In genomic region chr11:54354595-54355563, GRCm38 (mm10) we compare ENCODE assay signal across 9 mouse cellular contexts. TPM values are rescaled to one million over a fixed set of nuclear protein-coding genes. Genes with fewer than 3 reads are reported as not detected.
DNase-seq lines count a peak whose midpoint lies in the region; ATAC-seq and TF ChIP-seq lines count a peak whose summit lies in the region.
"Had no signal": no experiment of that assay in that cellular context is flagged by ENCODE, and none has a peak within 500 bp of the region (broad histone marks: within the 10 kb centered on the region; RNA-seq: fewer than 3 reads in every experiment).

No protein-coding gene starts in this region.

- peak; percentile 82 for DNase-seq in Muller cell, postnatal 12 days (ENCODE audit: inconsistent ontology term)
- DNase-seq in cerebellum, postnatal 25 days, result peak; percentile 61 to 75
- DNase-seq in hindbrain, embryonic 14.5 days (ENCODE audit: low spot score), result peak; percentile 69
- peak in 1 of 3 experiments; percentile 7 for DNase-seq in liver, embryonic 14.5 days (ENCODE audit: low read depth in 3 of 3, low spot score in 3 of 3)
- peak; percentile 58 for DNase-seq in retina, adult 2 months (ENCODE audit: low read depth, low spot score)
- DNase-seq in urinary bladder, postnatal 25 days (ENCODE audit: low spot score), result no peak

- H3K27me3 ChIP-seq in intestine, postnatal 0 days (replicated peaks; ENCODE audit: control insufficient read depth, insufficient read depth, low read length), result no peaks in the 10 kb centered on the region
- H3K27me3 ChIP-seq in intestine, embryonic 16.5 days (replicated peaks; ENCODE audit: control insufficient read depth, insufficient read depth, low read length), result no peaks in the 10 kb centered on the region
- H3K27me3 ChIP-seq in hindbrain, embryonic 14.5 days (ENCODE audit: control insufficient read depth, insufficient read depth, low read length), result no peaks in the 10 kb centered on the region
- no peaks in the 10 kb centered on the region for H3K27me3 ChIP-seq in liver, embryonic 14.5 days (ENCODE audit: control insufficient read depth, insufficient read depth, low read length)

- TF ChIP-seq CTCF in intestine, postnatal 0 days (IDR thresholded peaks at IDR 0.05; ENCODE audit: low read depth), result peak; percentile 69
- peak; percentile 53 for TF ChIP-seq CTCF in liver, embryonic 14.5 days (IDR thresholded peaks at IDR 0.05; ENCODE audit: low read depth)

- no peak overlapping the region for H3K9ac ChIP-seq in intestine, postnatal 0 days (ENCODE audit: low read depth, low read length)
- H3K9ac ChIP-seq in intestine, embryonic 16.5 days (ENCODE audit: low read depth, low read length), result no peak overlapping the region
- no peak overlapping the region for H3K9ac ChIP-seq in hindbrain, embryonic 14.5 days
- H3K9ac ChIP-seq in liver, embryonic 14.5 days (replicated peaks), result no peak overlapping the region

- H3K9me3 ChIP-seq in intestine, postnatal 0 days (ENCODE audit: control insufficient read depth), result no peaks in the 10 kb centered on the region
- no peaks in the 10 kb centered on the region for H3K9me3 ChIP-seq in intestine, embryonic 16.5 days (ENCODE audit: control insufficient read depth, low read length)
- no peaks in the 10 kb centered on the region for H3K9me3 ChIP-seq in hindbrain, embryonic 14.5 days (ENCODE audit: control insufficient read depth, low read length)
- no peaks in the 10 kb centered on the region for H3K9me3 ChIP-seq in liver, embryonic 14.5 days (ENCODE audit: control insufficient read depth, low read length)

- 46% methylated on average over 15 of the region's 15 CpGs for WGBS in intestine, postnatal 0 days
- 52% methylated on average over 15 of the region's 15 CpGs for WGBS in intestine, embryonic 16.5 days
- 40% methylated on average over 15 of the region's 15 CpGs for whole genome bisulfite sequencing in hindbrain, embryonic 14.5 days
- 39% methylated on average over 15 of the region's 15 CpGs for WGBS in liver, embryonic 14.5 days (ENCODE audit: insufficient replicate concordance)

- H3K27ac ChIP-seq in intestine, postnatal 0 days (ENCODE audit: low read depth, low read length), result no peak overlapping the region
- no peak overlapping the region for H3K27ac ChIP-seq in intestine, embryonic 16.5 days (ENCODE audit: low read length)
- H3K27ac ChIP-seq in hindbrain, embryonic 14.5 days, result no peak overlapping the region
- no peak overlapping the region for H3K27ac ChIP-seq in liver, embryonic 14.5 days

- H3K36me3 ChIP-seq in intestine, postnatal 0 days (ENCODE audit: control insufficient read depth, insufficient read depth), result no peaks in the 10 kb centered on the region
- no peaks in the 10 kb centered on the region for H3K36me3 ChIP-seq in intestine, embryonic 16.5 days (ENCODE audit: control insufficient read depth, insufficient read depth, low read length)
- peaks cover 33% of the 10 kb centered on the region for H3K36me3 ChIP-seq in hindbrain, embryonic 14.5 days (replicated peaks; ENCODE audit: control insufficient read depth, insufficient read depth)
- H3K36me3 ChIP-seq in liver, embryonic 14.5 days (replicated peaks; ENCODE audit: control insufficient read depth, insufficient read depth, low read depth), result no peaks in the 10 kb centered on the region

- H3K4me2 ChIP-seq in intestine, postnatal 0 days (replicated peaks; ENCODE audit: low read depth), result no peak overlapping the region
- H3K4me2 ChIP-seq in intestine, embryonic 16.5 days (ENCODE audit: low read depth, low read length), result no peak overlapping the region
- no peak overlapping the region for H3K4me2 ChIP-seq in hindbrain, embryonic 14.5 days (replicated peaks)
- no peak overlapping the region for H3K4me2 ChIP-seq in liver, embryonic 14.5 days (ENCODE audit: low read depth)

- no peak overlapping the region for H3K4me3 ChIP-seq in intestine, postnatal 0 days (ENCODE audit: low read depth, low read length)
- H3K4me3 ChIP-seq in intestine, embryonic 16.5 days (ENCODE audit: low read length), result no peak overlapping the region
- H3K4me3 ChIP-seq in hindbrain, embryonic 14.5 days (replicated peaks; ENCODE audit: low read length), result no peak overlapping the region
- H3K4me3 ChIP-seq in liver, embryonic 14.5 days (ENCODE audit: insufficient read depth in 1 of 2, low read depth in 2 of 2, low read length in 2 of 2), result no peak overlapping the region

- ATAC-seq in intestine, postnatal 0 days, result no peak
- ATAC-seq in intestine, embryonic 16.5 days, result no peak
- ATAC-seq in hindbrain, embryonic 14.5 days (ENCODE audit: low FRiP score), result peak; percentile 75
- ATAC-seq in liver, embryonic 14.5 days (ENCODE audit: insufficient read depth), result no peak

- no peak for TF ChIP-seq EP300 in liver, embryonic 14.5 days (IDR thresholded peaks at IDR 0.05; ENCODE audit: low read depth)

- H3K4me1 ChIP-seq in intestine, postnatal 0 days (replicated peaks; ENCODE audit: control insufficient read depth, insufficient read depth, low read length), result no peaks in the 10 kb centered on the region
- no peaks in the 10 kb centered on the region for H3K4me1 ChIP-seq in intestine, embryonic 16.5 days (ENCODE audit: control insufficient read depth, insufficient read depth, low read length)
- H3K4me1 ChIP-seq in hindbrain, embryonic 14.5 days (replicated peaks; ENCODE audit: control insufficient read depth, insufficient read depth, low read length), result peaks cover 16% of the 10 kb centered on the region
- H3K4me1 ChIP-seq in liver, embryonic 14.5 days (replicated peaks; ENCODE audit: control insufficient read depth in 2 of 2, insufficient read depth in 2 of 2, low read length in 1 of 2), result no peaks in the 10 kb centered on the region

RNA-seq across cellular contexts. Expression of gene Meikin, which starts 15.6 kb away (rescaled TPM):
- not detected in 2 replicates for polyA plus RNA-seq in intestine, postnatal 0 days (2015; fragmentation: Nextera tagmentation; extraction: Ambion mirVana)
- not detected in 2 replicates for polyA plus RNA-seq in intestine, embryonic 16.5 days (2015; fragmentation: Nextera tagmentation; extraction: Ambion mirVana)
- not detected in 2 replicates for polyA plus RNA-seq in hindbrain, embryonic 14.5 days (2014; fragmentation: Nextera tagmentation; extraction: Ambion mirVana)
- polyA plus RNA-seq in liver, embryonic 14.5 days (2012; rRNA removed), result not detected in 2 replicates
- not detected in 2 replicates for polyA plus RNA-seq in liver, embryonic 14.5 days (2014; fragmentation: Nextera tagmentation; extraction: Ambion mirVana)
- polyA plus RNA-seq: frontal cortex, adult 2 months had no signal

RNA-seq across cellular contexts. Expression of gene Acsl6, which starts 51.3 kb away (rescaled TPM):
- 1.2 and 1.3 TPM in 2 replicates for polyA plus RNA-seq in intestine, postnatal 0 days (2015; fragmentation: Nextera tagmentation; extraction: Ambion mirVana)
- polyA plus RNA-seq in intestine, embryonic 16.5 days (2015; fragmentation: Nextera tagmentation; extraction: Ambion mirVana), result 1.5 TPM in 2 replicates
- polyA plus RNA-seq in hindbrain, embryonic 14.5 days (2014; fragmentation: Nextera tagmentation; extraction: Ambion mirVana), result 42.4 and 44.2 TPM in 2 replicates
- 0.56 and 0.85 TPM in 2 replicates for polyA plus RNA-seq in liver, embryonic 14.5 days (2012; rRNA removed)
- 1.1 and 1.4 TPM in 2 replicates for polyA plus RNA-seq in liver, embryonic 14.5 days (2014; fragmentation: Nextera tagmentation; extraction: Ambion mirVana)

Comparison
In these comparisons a context has a peak if more than half of its experiments do, and no peak if none do; other contexts are left out.
1. RNA of gene Acsl6, which starts 51.3 kb away (polyA plus RNA-seq): 42.4 to 44.2 TPM in hindbrain, embryonic 14.5 days; 1.5 TPM in intestine, embryonic 16.5 days, 1.2 to 1.3 TPM in intestine, postnatal 0 days and 0.56 to 1.4 TPM in liver, embryonic 14.5 days; every median in the first group is over 10 times any median in the second.